Mouse (Mus musculus) adrenal gland, adult 8-10 months (tissue): Measurements from ENCODE around the gene Srcap. TPM values are rescaled to one million over a fixed set of nuclear protein-coding genes. Genes with fewer than 3 reads are reported as not detected.
A peak's percentile ranks its signal among the peaks of the same experiment; 100 is the strongest.

ENCODE experiments used
- DNase-seq: peaks from one replicate; pipeline ENCODE4 v3.0.0; 2022
- microRNA-seq, 2 experiments: library from miRNA; unstranded; fragments of <30 nt; microRNA quantifications; one replicate each; pipeline ENCODE4 v1.2.0; 2022
- total RNA-seq, 4 experiments: library from RNA; stranded (reverse); gene quantifications; 2 replicates each; pipeline ENCODE4 v1.2.4; 2022

The Srcap gene
- total RNA-seq, 4 experiments from 2014 or later: 103 to 156 (median 120) TPM

DNA sequence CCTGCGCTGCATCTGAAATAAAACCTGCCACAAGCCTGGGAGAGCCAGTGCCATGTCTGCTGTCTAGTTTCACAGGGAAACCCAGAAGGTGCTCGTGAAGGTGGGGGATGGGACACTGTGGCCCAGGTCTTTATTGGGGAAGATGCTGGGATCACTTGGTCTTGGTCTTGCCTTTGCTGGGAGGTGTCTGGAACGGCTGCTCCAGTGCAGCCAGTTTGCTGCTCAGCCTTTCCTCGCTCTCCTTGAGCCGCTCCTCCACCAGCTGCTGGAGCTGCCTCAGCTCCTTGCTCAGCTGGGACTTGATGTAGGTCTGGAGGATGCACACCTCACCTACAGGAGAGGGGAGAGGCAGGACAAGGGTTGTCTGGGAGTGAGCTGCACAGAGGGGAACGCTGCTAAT, 71.5 kb downstream of the Srcap start:
- no peak for DNase-seq

DNA sequence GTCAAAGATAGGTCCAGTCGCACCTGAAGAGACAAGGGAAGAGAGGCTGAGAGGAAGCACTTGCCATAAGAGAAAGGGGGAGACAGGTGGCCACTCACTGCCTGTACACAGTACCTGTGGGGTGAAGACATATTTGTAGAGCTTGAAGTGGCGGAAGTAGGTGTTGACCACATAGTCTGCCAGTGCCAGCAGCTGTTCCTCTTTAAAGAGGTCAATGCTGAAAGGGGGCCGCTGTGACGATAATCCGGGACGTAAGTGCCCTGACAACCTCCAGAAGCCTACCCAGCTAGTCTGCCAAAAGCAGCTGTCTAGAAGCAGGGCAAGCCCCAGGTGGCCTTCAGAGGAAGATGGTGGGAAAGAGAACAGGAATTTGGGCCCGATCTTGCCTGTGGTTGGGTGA, 73.2 kb downstream of the Srcap start:
- no peak for DNase-seq

DNA sequence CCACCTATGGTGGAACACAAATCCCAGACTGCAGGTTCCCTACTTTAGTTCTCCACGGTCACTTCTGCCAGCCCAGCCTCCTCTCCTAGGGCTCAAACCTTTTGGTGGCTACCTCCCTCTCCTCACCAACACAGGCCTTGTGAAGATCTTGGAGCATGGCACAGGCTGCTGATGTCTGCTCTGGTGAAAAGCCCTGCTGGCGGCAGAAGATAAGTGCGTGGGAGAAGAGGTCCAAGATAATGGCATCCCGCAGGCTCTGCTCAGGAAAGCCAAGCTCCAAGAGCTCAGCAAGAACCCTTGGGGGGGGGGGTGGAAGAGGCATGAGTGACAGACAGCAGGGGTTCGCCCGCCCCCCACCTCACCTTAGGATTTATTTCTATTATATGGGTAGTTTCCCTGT, 74.4 kb downstream of the Srcap start:
- DNase-seq: no peak

DNA sequence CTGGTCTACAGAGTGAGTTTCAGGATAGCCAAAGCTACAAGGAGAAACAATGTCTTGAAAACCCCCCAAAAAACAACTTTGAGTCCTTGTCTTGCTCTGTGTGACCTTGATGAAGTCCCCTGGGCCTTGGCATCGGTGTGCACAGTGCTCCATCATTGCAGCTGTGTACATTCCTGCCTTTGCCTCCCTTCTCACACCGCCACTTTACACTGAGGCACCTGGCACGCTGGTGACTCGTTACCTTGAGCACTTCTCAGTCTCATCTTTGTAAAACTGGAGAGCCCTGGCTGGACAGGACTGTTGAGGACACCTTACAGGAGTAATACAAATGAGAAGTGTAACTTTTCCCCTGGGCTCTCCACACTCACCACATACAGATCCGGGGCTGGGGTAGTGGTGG, 75.4 kb downstream of the Srcap start:
- no peak for DNase-seq

DNA sequence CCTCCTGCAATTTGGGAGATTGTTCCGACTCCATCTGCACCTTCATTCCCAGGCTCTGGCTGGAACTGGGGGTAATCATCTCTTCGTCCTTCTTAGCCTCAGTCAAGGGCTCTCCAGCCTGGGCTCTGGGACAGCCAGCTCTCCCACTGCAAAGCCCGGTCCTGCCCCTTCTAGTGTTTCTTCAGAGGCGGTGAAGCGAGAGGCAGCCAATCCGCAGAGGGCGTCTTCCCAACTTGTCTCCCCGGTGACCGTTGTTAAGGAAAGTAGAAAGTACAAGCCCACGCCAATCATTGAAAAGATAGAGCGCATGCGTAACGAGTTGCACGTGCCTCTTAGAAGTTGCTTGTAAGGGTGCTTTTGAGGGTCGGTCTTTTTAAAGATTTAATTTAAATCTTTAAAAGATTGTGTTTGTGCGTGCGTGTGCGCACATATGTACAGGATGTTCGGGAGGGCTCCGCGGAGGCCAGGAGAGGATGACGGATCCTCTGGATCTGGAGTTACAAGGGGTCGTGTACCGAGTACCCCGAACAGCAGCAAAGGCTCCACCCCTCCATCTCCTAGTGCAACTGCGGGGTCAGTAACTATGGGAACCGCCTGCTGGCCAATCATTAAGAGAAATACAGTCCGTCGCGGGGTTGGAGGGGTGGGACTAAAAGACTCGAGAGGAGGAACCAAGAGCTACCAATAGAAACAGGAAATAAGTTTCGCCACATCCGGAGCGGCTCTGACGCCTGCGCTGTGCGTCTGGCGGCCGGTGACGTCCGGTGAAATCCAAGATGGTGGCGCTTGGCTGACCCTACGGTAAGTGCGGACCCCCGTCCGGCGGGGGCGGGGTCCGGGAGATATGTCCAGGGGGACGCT, 76.5 kb downstream of the Srcap start, which contains the start of the genes Ccdc189 and Rnf40:
Ccdc189 (minus strand) TSS at position 585 of the 861 bp plus-strand sequence.
Rnf40 (plus strand) TSS at position 757 of the 861 bp plus-strand sequence.
- DNase-seq: peak; percentile 98

DNA sequence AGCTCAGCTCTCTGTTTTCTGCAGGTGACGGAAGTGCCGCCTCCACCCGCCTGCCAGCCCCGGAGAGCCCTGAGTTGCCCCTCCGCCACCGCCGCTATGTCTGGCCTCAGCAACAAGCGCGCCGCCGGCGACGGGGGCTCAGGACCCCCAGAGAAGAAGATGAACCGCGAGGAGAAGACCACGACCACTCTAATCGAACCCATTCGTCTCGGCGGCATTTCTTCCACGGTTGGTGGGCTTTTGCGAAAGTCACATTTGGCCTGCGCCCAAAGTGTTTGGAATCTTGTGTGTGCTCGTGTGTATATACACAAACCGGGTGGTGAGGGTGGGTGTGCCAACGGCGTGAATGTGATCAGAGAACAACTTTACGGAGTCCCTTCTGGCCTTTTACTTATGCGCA, 77.1 kb downstream of the Srcap start:
- no peak for DNase-seq

DNA sequence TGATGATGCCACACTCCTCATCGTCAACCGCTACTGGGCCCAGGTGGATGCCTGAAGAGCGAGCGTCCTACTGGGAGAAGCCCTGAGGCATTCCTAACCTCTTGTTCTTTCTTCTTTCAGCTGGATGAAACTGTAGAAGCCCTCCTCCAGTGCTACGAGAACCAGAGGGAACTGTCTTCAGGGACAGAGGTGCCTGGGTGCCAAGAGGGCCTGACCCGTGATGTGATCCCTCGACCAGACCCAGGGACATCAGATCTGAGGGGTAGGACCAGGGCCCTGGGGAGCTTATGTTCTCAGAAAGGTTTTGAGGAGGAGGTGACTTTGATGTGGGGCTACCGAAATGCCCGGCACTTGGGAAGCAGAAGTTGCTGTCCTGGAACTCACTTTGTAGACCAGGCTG, 77.9 kb downstream of the Srcap start:
- no peak for DNase-seq

DNA sequence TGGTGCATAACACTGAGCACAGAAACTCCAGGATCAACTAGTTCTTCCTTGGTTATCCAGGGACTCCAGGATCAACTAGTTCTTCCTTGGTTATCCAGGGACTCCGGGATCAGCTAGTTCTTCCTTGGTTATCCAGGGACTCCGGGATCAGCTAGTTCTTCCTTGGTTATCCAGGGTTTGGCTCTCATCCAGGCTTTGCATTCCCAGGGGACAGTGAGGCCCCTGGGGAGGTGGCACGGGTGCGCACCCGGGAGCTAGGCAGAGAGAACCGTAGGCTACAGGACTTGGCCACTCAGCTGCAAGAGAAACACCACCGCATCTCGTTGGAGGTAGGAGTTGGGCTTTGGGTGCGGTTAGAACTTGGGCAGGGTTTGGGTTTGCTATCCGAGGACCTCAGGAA, 79.3 kb downstream of the Srcap start:
- no peak for DNase-seq

DNA sequence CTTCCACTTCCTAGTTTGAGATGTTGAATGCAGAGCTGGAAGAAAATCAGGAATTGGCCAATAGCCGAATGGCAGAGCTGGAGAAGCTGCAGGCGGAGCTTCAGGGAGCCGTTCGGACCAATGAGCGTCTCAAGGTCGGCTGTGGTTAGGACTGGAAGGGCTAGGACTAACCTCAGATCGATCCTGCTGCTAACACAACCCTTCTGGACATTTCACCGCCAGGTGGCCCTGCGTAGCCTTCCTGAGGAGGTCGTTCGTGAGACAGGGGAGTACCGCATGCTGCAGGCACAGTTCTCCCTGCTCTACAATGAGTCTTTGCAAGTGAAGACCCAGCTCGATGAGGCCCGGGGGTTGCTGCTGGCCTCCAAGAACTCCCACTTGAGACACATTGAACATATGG, 80.8 kb downstream of the Srcap start:
- no peak for DNase-seq

DNA sequence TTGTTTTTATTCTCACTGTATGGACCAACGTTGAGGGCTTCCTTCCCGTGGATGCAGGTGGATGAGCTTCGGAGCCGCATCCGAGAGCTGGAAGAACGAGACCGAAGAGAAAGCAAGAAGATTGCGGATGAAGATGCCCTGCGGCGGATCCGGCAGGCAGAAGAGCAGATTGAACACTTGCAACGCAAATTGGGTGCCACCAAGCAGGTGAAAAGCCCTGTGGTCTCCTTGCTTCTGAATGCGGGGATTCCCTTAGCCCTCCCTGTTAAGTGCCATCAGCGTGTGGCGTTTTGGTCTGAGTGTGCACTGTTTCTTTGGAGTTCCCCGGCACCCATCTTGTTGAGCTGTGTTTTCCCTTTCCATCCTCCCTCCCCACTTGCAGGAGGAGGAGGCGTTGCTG, 85.0 kb downstream of the Srcap start:
- DNase-seq: no peak

DNA sequence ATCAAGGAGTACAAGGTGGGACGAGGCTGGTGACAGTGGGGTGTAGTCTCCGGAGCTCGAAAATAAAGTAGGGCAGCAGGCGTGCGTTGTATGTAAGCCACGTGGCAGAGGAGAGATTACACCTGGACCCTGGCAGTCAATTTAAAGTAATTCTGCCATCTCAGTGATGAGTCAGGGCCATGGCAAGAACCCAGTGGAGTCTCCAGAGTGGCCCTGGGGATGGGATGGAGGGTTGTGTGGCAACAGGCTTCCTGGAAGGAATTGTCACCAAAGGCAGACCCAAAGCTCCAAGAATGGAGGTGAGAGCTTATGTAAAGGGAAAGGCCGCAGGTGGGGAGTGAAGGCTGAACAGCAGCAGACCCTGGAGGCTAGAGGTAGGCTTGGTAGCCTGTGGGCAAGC, 88.8 kb downstream of the Srcap start:
- DNase-seq: no peak

DNA sequence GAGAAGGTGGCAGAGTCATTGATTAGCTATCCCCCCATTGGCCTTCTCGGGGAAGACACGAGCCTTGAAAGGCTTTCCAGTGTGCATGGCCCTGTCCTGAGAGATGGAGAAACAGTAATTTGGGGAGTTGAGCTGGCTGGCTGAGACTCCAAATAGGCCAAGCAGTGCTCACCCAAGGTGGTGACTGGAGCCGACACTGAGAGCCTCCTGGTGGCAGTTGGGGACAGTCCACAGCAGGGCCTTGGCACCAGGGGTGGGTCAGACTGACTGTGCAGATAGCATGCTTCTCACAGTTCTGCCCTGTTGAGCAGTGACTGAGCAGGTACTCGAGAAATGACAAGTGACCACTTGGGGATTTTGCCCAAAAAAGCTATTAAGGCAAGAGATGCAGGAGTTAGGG, 90.0 kb downstream of the Srcap start:
- DNase-seq: no peak

DNA sequence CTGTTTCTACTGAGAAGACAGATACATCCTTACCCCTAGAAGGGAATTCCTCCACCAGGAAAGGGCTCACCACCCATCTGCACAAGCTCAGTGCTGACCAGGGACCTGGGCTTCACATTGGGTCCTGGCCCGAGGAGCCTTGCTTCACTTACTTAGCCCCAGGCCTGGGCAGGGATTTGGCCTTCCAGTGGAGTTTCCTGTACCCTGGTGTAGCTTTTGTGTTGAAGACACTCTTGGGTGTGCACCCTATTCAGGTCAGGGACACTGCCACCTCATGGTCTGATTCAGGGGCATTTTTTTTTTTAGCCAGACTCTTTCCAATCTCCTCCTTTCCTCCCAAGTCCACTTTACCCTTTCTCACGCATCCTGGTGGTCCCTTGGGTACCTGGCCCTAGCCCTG, 91.1 kb downstream of the Srcap start:
- DNase-seq: no peak

DNA sequence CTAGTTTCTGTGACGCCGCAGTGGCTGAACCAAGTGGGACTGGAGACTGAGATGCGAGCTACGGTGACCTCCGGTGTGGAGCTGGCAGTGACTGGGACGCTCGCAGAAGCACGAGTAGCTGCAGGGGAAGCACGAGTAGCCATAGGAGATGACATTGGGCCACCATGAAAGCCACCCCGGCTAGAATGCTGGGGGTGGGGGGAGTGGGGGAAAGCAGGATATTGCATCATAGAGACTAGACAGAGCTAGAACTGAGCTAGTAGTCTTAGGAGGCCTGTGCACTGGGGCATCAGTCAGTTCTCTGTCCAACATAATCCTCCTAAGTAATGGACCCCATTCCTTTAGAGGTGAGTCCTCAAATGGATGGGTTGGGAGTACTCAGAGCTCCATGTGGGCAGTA, 92.5 kb downstream of the Srcap start:
- no peak for DNase-seq

DNA sequence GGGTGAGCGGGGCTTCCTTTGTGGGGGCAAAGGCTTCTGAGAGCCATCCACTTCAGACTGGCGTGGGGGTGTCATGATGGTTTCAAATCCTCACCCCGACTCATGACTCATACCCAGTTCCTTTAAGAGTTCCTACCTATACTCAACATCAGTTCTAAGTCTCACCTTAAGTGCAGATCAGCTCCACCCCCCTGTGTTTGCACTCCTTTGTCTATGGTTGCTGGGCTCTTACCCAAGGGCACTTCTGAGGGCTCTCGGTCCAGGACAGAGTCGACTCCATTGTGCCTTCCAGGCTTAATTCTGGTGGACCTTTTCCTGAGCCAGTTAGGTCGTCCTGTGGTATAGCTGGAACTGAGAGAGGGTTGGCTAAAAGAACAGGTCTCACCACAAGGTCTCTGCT, 95.4 kb downstream of the Srcap start:
- DNase-seq: no peak

Small RNA genes within 50 kb of the gene (microRNA-seq; reads per million reads assigned to microRNA genes)
- 0 reads per million in 2 experiments for gene Gm47278
- gene Mir7060: 0 reads per million in 2 experiments

Other genes starting within 250 kb of the Srcap start
- 100 to 1,000 TPM in 1 of 4 experiments, 10 to 100 TPM in 3; 44.5 to 105 (median 76.5) TPM for gene Sephs2, start 237.9 kb upstream of the Srcap start, total RNA-seq
- gene Itgal, start 215.7 kb upstream of the Srcap start, total RNA-seq: 1 to 10 TPM; 1.9 to 3.1 (median 2.7) TPM
- 10 to 100 TPM; 25.9 to 29.4 (median 28.0) TPM for gene Zfp768, start 166.4 kb upstream of the Srcap start, total RNA-seq
- gene Zfp747, start 135.9 kb upstream of the Srcap start, total RNA-seq: 10 to 100 TPM; 11.1 to 14.4 (median 12.5) TPM
- gene 9130019O22Rik, start 124.8 kb upstream of the Srcap start, total RNA-seq: 1 to 10 TPM; 4.5 to 6.6 (median 5.9) TPM
- gene E430018J23Rik, start 118.4 kb upstream of the Srcap start, total RNA-seq: 10 to 100 TPM; 10.3 to 12.7 (median 11.4) TPM
- gene Zfp764, start 105.2 kb upstream of the Srcap start, total RNA-seq: 10 to 100 TPM in 1 of 4 experiments, 1 to 10 TPM in 3; 6.8 to 10.0 (median 8.3) TPM
- 10 to 100 TPM; 15.5 to 22.0 (median 19.5) TPM for gene Zfp688, start 89.9 kb upstream of the Srcap start, total RNA-seq
- 1 to 10 TPM; 3.8 to 6.7 (median 4.5) TPM for gene Zfp689, start 62.8 kb upstream of the Srcap start, total RNA-seq
- gene Prr14, start 52.4 kb upstream of the Srcap start, total RNA-seq: 10 to 100 TPM; 49.1 to 65.5 (median 58.2) TPM
- gene Fbrs, start 32.8 kb upstream of the Srcap start, total RNA-seq: 10 to 100 TPM; 64.6 to 98.2 (median 75.6) TPM
- 10 to 100 TPM; 21.9 to 28.0 (median 26.2) TPM for gene Gm42715, start 7.6 kb downstream of the Srcap start, total RNA-seq
- gene Tmem265, start 49.4 kb downstream of the Srcap start, total RNA-seq: not detected
- gene Phkg2, start 61.4 kb downstream of the Srcap start, total RNA-seq: 10 to 100 TPM; 50.0 to 65.5 (median 55.9) TPM
- 10 to 100 TPM in 2 of 4 experiments, 1 to 10 TPM in 2; 8.8 to 13.0 (median 10.5) TPM for gene Ccdc189, start 76.6 kb downstream of the Srcap start, total RNA-seq
- 10 to 100 TPM; 50.1 to 81.9 (median 70.9) TPM for gene Rnf40, start 76.8 kb downstream of the Srcap start, total RNA-seq
- 10 to 100 TPM; 16.5 to 28.8 (median 23.3) TPM for gene Zfp629, start 103.8 kb downstream of the Srcap start, total RNA-seq
- gene Bcl7c, start 196.9 kb downstream of the Srcap start, total RNA-seq: 100 to 1,000 TPM in 2 of 4 experiments, 10 to 100 TPM in 2; 75.9 to 120 (median 98.1) TPM
- gene Ctf1, start 200.8 kb downstream of the Srcap start, total RNA-seq: 1 to 10 TPM; 2.2 to 4.5 (median 2.7) TPM
- gene Ctf2, start 220.2 kb downstream of the Srcap start, total RNA-seq: not detected
- gene Fbxl19, start 232.6 kb downstream of the Srcap start, total RNA-seq: 10 to 100 TPM; 13.5 to 18.6 (median 16.5) TPM